Mouse (Mus musculus) embryonic facial prominence, embryonic 13.5 days (tissue): Measurements from ENCODE around the gene Tmem136. TPM values are rescaled to one million over a fixed set of nuclear protein-coding genes. Genes with fewer than 3 reads are reported as not detected.

Experiments
- ATAC-seq: fragments of 200-750 bp; cut with Nextera tagmentation; 2 replicates; pipeline ENCODE4 v1.8.0; 2017; ENCODE audit warnings: low read depth; ENCODE audit not compliant: insufficient number of reproducible peaks, insufficient read depth, low FRiP score, low TSS enrichment
- H3K27ac ChIP-seq: fragments of 300-500 bp; sonication (generic); 2 replicates; pipeline ENCODE4 v1.5.1; 2015; ENCODE audit warnings: moderate library complexity, mild to moderate bottlenecking, inconsistent platforms
- H3K27me3 ChIP-seq: fragments of 300-500 bp; sonication (generic); 2 replicates; pipeline ENCODE4 v1.6.1; 2015; ENCODE audit warnings: mild to moderate bottlenecking, inconsistent platforms
- H3K36me3 ChIP-seq: fragments of 300-500 bp; sonication (generic); 2 replicates; pipeline ENCODE4 v1.6.1; 2015; ENCODE audit warnings: mild to moderate bottlenecking, inconsistent platforms
- H3K4me1 ChIP-seq: fragments of 300-500 bp; sonication (generic); 2 replicates; pipeline ENCODE4 v1.6.1; 2015; ENCODE audit warnings: inconsistent platforms
- H3K4me2 ChIP-seq: fragments of 300-500 bp; sonication (generic); 2 replicates; pipeline ENCODE4 v1.6.1; 2015; ENCODE audit warnings: moderate library complexity, mild to moderate bottlenecking, inconsistent platforms
- H3K4me3 ChIP-seq: fragments of 300-500 bp; sonication (generic); 2 replicates; pipeline ENCODE4 v1.5.1; 2015; ENCODE audit warnings: mild to moderate bottlenecking, inconsistent platforms
- H3K9ac ChIP-seq: fragments of 300-500 bp; sonication (generic); 2 replicates; pipeline ENCODE4 v1.6.1; 2015; ENCODE audit warnings: mild to moderate bottlenecking, inconsistent platforms
- H3K9me3 ChIP-seq: fragments of 300-500 bp; sonication (generic); 2 replicates; pipeline ENCODE4 v1.6.1; 2016; ENCODE audit warnings: inconsistent platforms
- WGBS: fragments of 180-500 bp; shearing (Covaris S2); methylation state at CpG from one replicate; pipeline ENCODE4 v1.1.7; 2015; ENCODE audit warnings: mixed read lengths; 5-methylcytosine and 5-hydroxymethylcytosine counted together
- polyA plus RNA-seq: library from polyadenylated mRNA; unstranded; fragments of >200 nt; fragmentation: Nextera tagmentation; extraction: Ambion mirVana; gene quantifications from 2 replicates; pipeline ENCODE4 v1.2.1, GENCODE M21; 2015

The Tmem136 gene
- polyA plus RNA-seq, 1 experiment from 2014 or later = 7.8 TPM

GRCm38 (mm10) chr9:43098922-43099321 is 17.4 kb downstream of the Tmem136 start:
- Histone ChIP-seq H3K4me3 (no peak overlapping the region), H3K9me3 (no peaks in the 10 kb centered on the region), H3K27ac (no peak overlapping the region), H3K36me3 (0 out of 2 replicates have a peak, but pooled peaks cover 3% of the 10 kb centered on the region), H3K4me2 (no peak overlapping the region; the same call in 1 of the 2 replicates), H3K4me1 (peaks cover 41% of the 10 kb centered on the region), H3K27me3 (no peaks in the 10 kb centered on the region), H3K9ac (no peak overlapping the region)
- WGBS = 50% methylated on average over 4 of the region's 4 CpGs
- no peak for ATAC-seq

GRCm38 (mm10) chr9:43097801-43098557 is 18.4 kb downstream of the Tmem136 start:
- Histone ChIP-seq H3K4me1 (peaks cover 37% of the 10 kb centered on the region), H3K4me2 (no peak overlapping the region), H3K27me3 (no peaks in the 10 kb centered on the region), H3K36me3 (0 out of 2 replicates have a peak, but pooled peaks cover 3% of the 10 kb centered on the region), H3K9ac (no peak overlapping the region), H3K9me3 (no peaks in the 10 kb centered on the region), H3K27ac (no peak overlapping the region), H3K4me3 (no peak overlapping the region)
- WGBS = 90% methylated on average over 3 of the region's 3 CpGs
- no peak for ATAC-seq

GRCm38 (mm10) chr9:43096337-43096736 is 20.0 kb downstream of the Tmem136 start:
- Histone ChIP-seq H3K9me3 (no peaks in the 10 kb centered on the region), H3K4me3 (no peak overlapping the region), H3K9ac (no peak overlapping the region), H3K27ac (no peak overlapping the region), H3K36me3 (no peaks in the 10 kb centered on the region), H3K4me1 (peaks cover 23% of the 10 kb centered on the region), H3K27me3 (no peaks in the 10 kb centered on the region), H3K4me2 (no peak overlapping the region)
- no peak for ATAC-seq

- H3K4me3 ChIP-seq = no peak overlapping the region
- no peaks in the 10 kb centered on the region for H3K9me3 ChIP-seq
- WGBS = 89% methylated on average over 4 of the region's 4 CpGs
- ATAC-seq = no peak
- no peak overlapping the region for H3K4me2 ChIP-seq
- no peaks in the 10 kb centered on the region for H3K27me3 ChIP-seq
- H3K27ac ChIP-seq = no peak overlapping the region
- H3K9ac ChIP-seq = no peak overlapping the region
- peaks cover 23% of the 10 kb centered on the region for H3K4me1 ChIP-seq
- no peaks in the 10 kb centered on the region for H3K36me3 ChIP-seq
Observed at GRCm38 (mm10) chr9:43094828-43095227, 21.5 kb downstream of the Tmem136 start.

- H3K27me3 ChIP-seq = no peaks in the 10 kb centered on the region
- no peak for ATAC-seq
- no peak overlapping the region for H3K27ac ChIP-seq
- no peak overlapping the region for H3K4me3 ChIP-seq
- no peak overlapping the region for H3K4me2 ChIP-seq
- H3K4me1 ChIP-seq = peaks cover 22% of the 10 kb centered on the region
- WGBS = 60% methylated on average over 3 of the region's 3 CpGs
- no peak overlapping the region for H3K9ac ChIP-seq
- H3K36me3 ChIP-seq = no peaks in the 10 kb centered on the region
- no peaks in the 10 kb centered on the region for H3K9me3 ChIP-seq
Observed at GRCm38 (mm10) chr9:43093803-43094202, 22.6 kb downstream of the Tmem136 start.

GRCm38 (mm10) chr9:43085686-43086285 is 30.6 kb downstream of the Tmem136 start:
- Histone ChIP-seq H3K36me3 (no peaks in the 10 kb centered on the region), H3K9ac (no peak overlapping the region), H3K27ac (no peak overlapping the region), H3K4me3 (no peak overlapping the region), H3K9me3 (no peaks in the 10 kb centered on the region), H3K4me1 (peaks cover 27% of the 10 kb centered on the region), H3K27me3 (no peaks in the 10 kb centered on the region), H3K4me2 (no peak overlapping the region)
- WGBS = 95% methylated on average over 1 of the region's 1 CpGs
- ATAC-seq = no peak

GRCm38 (mm10) chr9:43084496-43085362 is 31.6 kb downstream of the Tmem136 start:
- Histone ChIP-seq H3K9me3 (no peaks in the 10 kb centered on the region), H3K27ac (no peak overlapping the region), H3K27me3 (no peaks in the 10 kb centered on the region), H3K9ac (no peak overlapping the region), H3K4me2 (no peak overlapping the region), H3K4me3 (no peak overlapping the region), H3K36me3 (no peaks in the 10 kb centered on the region), H3K4me1 (peaks cover 33% of the 10 kb centered on the region)
- ATAC-seq = no peak
- 70% methylated on average over 7 of the region's 7 CpGs for WGBS

- no peaks in the 10 kb centered on the region for H3K36me3 ChIP-seq
- WGBS = 44% methylated on average over 7 of the region's 7 CpGs
- H3K27me3 ChIP-seq = no peaks in the 10 kb centered on the region
- peaks cover 33% of the 10 kb centered on the region for H3K4me1 ChIP-seq
- ATAC-seq = no peak
- no peak overlapping the region for H3K9ac ChIP-seq
- no peak overlapping the region for H3K4me2 ChIP-seq
- no peak overlapping the region for H3K27ac ChIP-seq
- H3K4me3 ChIP-seq = no peak overlapping the region
- H3K9me3 ChIP-seq = no peaks in the 10 kb centered on the region
Observed at GRCm38 (mm10) chr9:43083441-43084055, 32.8 kb downstream of the Tmem136 start.

GRCm38 (mm10) chr9:43078711-43079110 is 37.7 kb downstream of the Tmem136 start:
- Histone ChIP-seq H3K36me3 (no peaks in the 10 kb centered on the region), H3K9ac (no peak overlapping the region), H3K27me3 (no peaks in the 10 kb centered on the region), H3K27ac (no peak overlapping the region), H3K4me3 (no peak overlapping the region), H3K4me1 (peaks cover 15% of the 10 kb centered on the region; the same call in 1 of the 2 replicates), H3K9me3 (no peaks in the 10 kb centered on the region), H3K4me2 (no peak overlapping the region)
- no peak for ATAC-seq
- 90% methylated on average over 3 of the region's 3 CpGs for WGBS

- Histone ChIP-seq H3K36me3 (no peaks in the 10 kb centered on the region), H3K4me3 (no peak overlapping the region), H3K9ac (no peak overlapping the region), H3K27ac (no peak overlapping the region), H3K4me2 (no peak overlapping the region), H3K27me3 (no peaks in the 10 kb centered on the region), H3K9me3 (no peaks in the 10 kb centered on the region), H3K4me1 (peaks cover 27% of the 10 kb centered on the region)
- WGBS = 70% methylated on average over 7 of the region's 7 CpGs
- no peak for ATAC-seq
Observed at GRCm38 (mm10) chr9:43076163-43076562, 40.2 kb downstream of the Tmem136 start.

- peaks cover 29% of the 10 kb centered on the region for H3K4me1 ChIP-seq
- H3K4me2 ChIP-seq = no peak overlapping the region
- ATAC-seq = no peak
- 96% methylated on average over 1 of the region's 1 CpGs for WGBS
- H3K36me3 ChIP-seq = no peaks in the 10 kb centered on the region
- no peak overlapping the region for H3K9ac ChIP-seq
- no peak overlapping the region for H3K27ac ChIP-seq
- H3K9me3 ChIP-seq = no peaks in the 10 kb centered on the region
- no peak overlapping the region for H3K4me3 ChIP-seq
- H3K27me3 ChIP-seq = no peaks in the 10 kb centered on the region
Observed at GRCm38 (mm10) chr9:43074611-43075010, 41.8 kb downstream of the Tmem136 start.
